Mouse (Mus musculus) v-Abl transformed pro-B cells (cell line): ENCODE measurements at regions not wholly inside any gene's neighbourhood (a gene's known extent, or its start where the extent isn't known, plus 50 kb on each side); places are given as distances from the start of the nearest gene placed in this dataset.
"Not testable (repeated sequence)": the region's sequence is repeated elsewhere in the genome, so short reads cannot be mapped to it uniquely, and the experiment has no call there.

Source experiments
- in situ Hi-C, 2 experiments: fragments of 400-800 bp; cut with MboI; formaldehyde crosslinking; loops; one replicate each; pipeline ENCODE4 v1.15.1; 2025; ENCODE audit not compliant: unreplicated experiment in 2 of 2

GRCm38 (mm10) chr17:62161457-62161856 lies 719.7 kb downstream of the Efna5 start:
- in situ Hi-C loops, result no loop called here

GRCm38 (mm10) chr17:62160301-62160700 lies 720.8 kb downstream of the Efna5 start:
- in situ Hi-C loops, result no loop called here

- in situ Hi-C loops, result no loop called here
These were observed 746.1 kb downstream of the Efna5 start for GRCm38 (mm10) chr17:62135050-62135449.

DNA sequence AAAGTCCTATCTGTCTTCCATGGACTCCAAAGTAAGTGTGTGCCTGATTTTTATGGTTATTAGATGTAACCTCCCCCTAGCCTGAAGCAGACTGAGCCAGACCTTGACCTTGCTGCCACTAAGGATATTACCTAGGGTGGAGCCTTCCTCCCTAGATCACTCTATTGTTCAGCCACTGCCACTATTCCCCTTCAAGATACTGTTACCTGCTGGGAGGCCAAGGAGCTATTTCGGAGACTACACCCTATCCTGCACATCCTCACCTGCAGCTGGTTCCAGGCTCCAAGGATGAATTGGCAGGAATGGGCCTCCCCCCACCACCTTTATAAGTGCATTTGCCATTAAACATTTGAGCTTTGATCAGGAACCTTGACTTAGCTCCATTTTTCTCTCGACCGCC lies 769.4 kb downstream of the Efna5 start:
- in situ Hi-C loops, result not testable (repeated sequence)

DNA sequence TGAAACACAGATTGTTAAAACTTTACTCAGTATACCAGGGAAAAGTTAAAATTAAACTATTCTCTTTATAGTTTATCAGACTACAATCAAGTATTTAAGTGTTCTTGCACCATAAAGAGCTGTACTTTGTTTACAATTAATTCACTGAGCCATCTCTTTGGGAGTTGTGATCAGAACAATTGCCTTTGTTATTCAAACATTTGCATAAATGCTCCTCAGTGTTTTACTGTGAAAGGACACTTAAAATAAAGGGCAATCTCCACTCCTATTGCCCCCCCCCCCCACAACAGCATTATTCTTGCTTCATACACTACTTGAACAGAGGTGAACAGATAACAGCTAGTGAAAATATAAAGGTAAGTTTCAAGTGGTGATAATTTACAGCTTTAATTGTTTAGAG lies 772.1 kb downstream of the Efna5 start:
- in situ Hi-C loops, result no loop called here

DNA sequence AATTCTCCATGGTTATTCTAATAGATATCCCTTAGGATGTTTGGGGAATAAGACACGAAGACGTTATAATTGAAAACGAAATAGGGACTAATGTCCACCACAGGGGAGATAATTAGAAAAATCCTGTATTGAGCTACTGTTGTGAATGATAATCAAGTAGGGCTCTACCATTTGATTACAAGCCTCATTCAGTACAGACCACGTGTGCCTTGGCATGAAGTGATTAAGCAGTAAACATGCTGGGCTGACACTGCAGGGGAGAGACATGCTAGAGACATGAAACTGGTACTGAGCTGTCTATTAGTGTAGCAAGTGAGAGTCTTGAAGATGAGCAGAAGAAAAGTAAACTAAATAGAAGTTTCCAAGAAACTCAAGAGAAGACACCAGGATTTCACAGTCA lies 797.8 kb downstream of the Efna5 start:
- in situ Hi-C loops, result no loop called here

- in situ Hi-C loops, result no loop called here
These were observed 803.5 kb downstream of the Efna5 start for GRCm38 (mm10) chr17:62077604-62078003.

DNA sequence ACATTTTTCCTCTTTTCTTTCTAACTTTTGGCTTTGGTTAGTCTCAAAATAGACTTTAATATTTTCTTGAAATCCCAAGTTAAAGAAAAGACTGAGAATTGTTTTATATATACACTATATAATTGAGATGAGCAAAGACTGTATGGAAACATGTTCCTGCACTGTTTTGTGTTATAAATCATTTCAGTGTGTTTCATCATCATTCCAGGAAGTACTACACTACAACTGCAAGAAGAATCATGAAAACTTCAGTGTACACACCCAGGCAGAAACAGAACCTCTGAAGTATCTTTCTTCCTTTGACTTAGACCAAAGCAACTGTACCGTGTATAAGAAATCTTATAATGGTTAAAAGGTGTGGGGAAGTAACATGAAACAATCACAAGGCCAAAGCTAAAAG lies 816.2 kb downstream of the Efna5 start:
- in situ Hi-C loops, result no loop called here

DNA sequence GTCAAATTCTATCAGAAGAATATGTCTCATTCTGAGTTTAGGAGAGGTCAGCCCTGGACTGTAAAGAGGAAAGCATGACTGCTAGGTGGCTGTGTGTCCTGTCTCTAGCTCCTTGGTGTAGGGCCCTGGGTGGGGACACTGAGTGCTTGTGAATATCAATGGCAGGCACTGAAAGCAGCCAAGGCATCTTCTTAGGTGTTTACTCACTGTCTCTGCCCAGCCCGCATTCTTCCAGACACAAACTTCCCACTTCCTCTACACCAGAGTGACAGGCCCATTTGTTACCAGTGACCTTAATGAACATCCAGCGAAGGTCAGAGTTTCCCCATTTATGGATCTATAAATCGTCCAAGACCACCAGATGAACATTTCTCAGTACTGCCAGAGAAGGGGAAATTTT lies 823.1 kb downstream of the Efna5 start:
- in situ Hi-C loops, result no loop called here

DNA sequence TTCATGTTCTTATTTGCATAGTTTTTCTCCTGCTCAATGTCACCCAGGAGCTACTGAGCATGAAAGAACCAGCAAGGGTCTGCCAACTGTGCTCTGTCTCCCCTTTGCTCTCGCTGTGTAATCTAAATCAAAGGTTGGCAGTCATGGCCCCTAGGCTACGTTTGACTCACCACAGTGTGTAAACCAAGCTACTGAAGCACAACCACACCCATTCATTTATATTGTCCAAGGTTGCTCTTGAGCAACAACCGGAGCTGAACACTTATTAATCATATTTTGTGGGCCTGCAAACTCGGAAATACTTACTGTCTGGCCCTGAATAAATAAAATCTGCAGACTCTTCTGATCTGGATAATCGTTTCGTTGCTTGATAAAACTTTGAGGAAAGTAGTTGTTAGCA lies 826.3 kb downstream of the Efna5 start:
- in situ Hi-C loops, result no loop called here

DNA sequence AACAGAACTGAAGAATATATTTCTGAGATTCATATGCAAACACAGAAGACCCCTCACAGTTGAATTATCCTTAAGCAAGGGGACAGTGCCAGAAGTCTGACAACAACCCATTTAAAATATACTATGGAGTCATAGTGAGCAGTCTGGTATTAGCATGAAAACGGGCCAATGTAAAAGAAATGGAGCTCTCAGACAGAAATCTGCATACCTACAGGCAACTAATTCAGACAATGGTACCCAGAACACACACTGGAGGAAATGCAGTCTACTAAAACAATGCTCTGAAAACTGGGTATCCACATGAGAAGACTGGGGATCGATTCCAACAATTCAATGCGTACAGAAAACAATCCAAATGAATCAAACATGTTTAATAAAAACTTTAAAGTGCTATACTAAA lies 832.1 kb downstream of the Efna5 start:
- in situ Hi-C loops, result no loop called here

- in situ Hi-C loops, result no loop called here
These were observed 850.5 kb downstream of the Efna5 start for GRCm38 (mm10) chr17:62030614-62031013.
